Comparison of ENCODE assay signal across 10 mouse cellular contexts in the genomic region with DNA sequence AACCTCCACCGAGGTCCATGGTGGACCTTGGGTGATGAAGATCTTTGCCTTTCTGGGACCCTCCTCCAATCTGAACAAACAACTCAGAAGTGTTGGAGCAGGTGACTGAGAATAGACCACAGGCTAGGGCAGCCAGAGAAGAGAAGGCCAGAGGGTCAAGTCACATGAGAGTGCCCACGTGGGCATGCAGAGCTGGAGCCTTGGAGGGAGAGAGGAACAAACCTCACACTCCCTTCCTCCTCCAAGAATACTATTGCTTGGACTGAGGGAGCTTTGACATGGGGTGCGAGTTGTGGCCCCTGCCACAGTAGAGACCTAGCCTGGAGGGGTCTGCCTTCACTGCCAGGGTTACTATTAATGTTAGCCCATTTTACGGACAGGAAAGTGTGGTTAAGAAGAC. TPM values are rescaled to one million over a fixed set of nuclear protein-coding genes. Genes with fewer than 3 reads are reported as not detected.
DNase-seq lines count a peak whose midpoint lies in the region; ATAC-seq lines count a peak whose summit lies in the region.
"Had no signal": no experiment of that assay in that cellular context is flagged by ENCODE, and none has a peak within 500 bp of the region (broad histone marks: within the 10 kb centered on the region; RNA-seq: fewer than 3 reads in every experiment).

No protein-coding gene starts in this region.

- H3K4me1 ChIP-seq in kidney, embryonic 15.5 days, result peaks cover 18% of the 10 kb centered on the region
- H3K4me1 ChIP-seq in embryonic facial prominence, embryonic 11.5 days (ENCODE audit: control insufficient read depth, insufficient read depth, low read length), result no peaks in the 10 kb centered on the region
- peaks cover 19% of the 10 kb centered on the region for H3K4me1 ChIP-seq in limb, embryonic 11.5 days (ENCODE audit: control insufficient read depth, insufficient read depth, low read length)
- H3K4me1 ChIP-seq: hindbrain, embryonic 15.5 days had no signal

- peak; percentile 28 for DNase-seq in embryo, embryonic 10.5 days (ENCODE audit: low spot score)
- DNase-seq in embryo, embryonic 10 days (ENCODE audit: low spot score), result no peak
- DNase-seq in kidney, adult 18-20 months, result no peak
- peak; percentile 45 for DNase-seq in embryonic facial prominence, embryonic 11.5 days (ENCODE audit: low spot score)
- DNase-seq in limb, embryonic 11.5 days (ENCODE audit: low spot score), result no peak
- no peak for DNase-seq in testis, postnatal 10 days (ENCODE audit: low spot score)
- no peak for DNase-seq in adrenal gland, adult 2 months

- H3K27me3 ChIP-seq in kidney, embryonic 15.5 days, result no peaks in the 10 kb centered on the region
- no peaks in the 10 kb centered on the region for H3K27me3 ChIP-seq in embryonic facial prominence, embryonic 11.5 days (ENCODE audit: control insufficient read depth, insufficient read depth, low read length)
- no peaks in the 10 kb centered on the region for H3K27me3 ChIP-seq in limb, embryonic 11.5 days (ENCODE audit: control insufficient read depth, insufficient read depth, low read length)
- H3K27me3 ChIP-seq: hindbrain, embryonic 15.5 days had no signal

- H3K36me3 ChIP-seq in kidney, embryonic 15.5 days, result no peaks in the 10 kb centered on the region
- H3K36me3 ChIP-seq in embryonic facial prominence, embryonic 11.5 days (replicated peaks; ENCODE audit: control insufficient read depth, insufficient read depth, low read depth, low read length), result no peaks in the 10 kb centered on the region
- no peaks in the 10 kb centered on the region for H3K36me3 ChIP-seq in limb, embryonic 11.5 days (ENCODE audit: control insufficient read depth, insufficient read depth, low read length)
- H3K36me3 ChIP-seq: hindbrain, embryonic 15.5 days had no signal

- H3K27ac ChIP-seq in kidney, embryonic 15.5 days, result peak overlapping the region; percentile 71
- H3K27ac ChIP-seq in embryonic facial prominence, embryonic 11.5 days (replicated peaks; ENCODE audit: low read depth, low read length), result peak overlapping the region; percentile 53; the same call in 1 of the 2 replicates
- peak overlapping the region; percentile 90 for H3K27ac ChIP-seq in limb, embryonic 11.5 days (replicated peaks; ENCODE audit: low read depth, low read length)
- H3K27ac ChIP-seq: hindbrain, embryonic 15.5 days had no signal

- no peak overlapping the region for H3K9ac ChIP-seq in kidney, embryonic 15.5 days
- H3K9ac ChIP-seq in embryonic facial prominence, embryonic 11.5 days (replicated peaks; ENCODE audit: low read length), result no peak overlapping the region
- H3K9ac ChIP-seq in limb, embryonic 11.5 days (ENCODE audit: low read length), result peak overlapping the region; percentile 22; the same call in 1 of the 2 replicates
- H3K9ac ChIP-seq: hindbrain, embryonic 15.5 days had no signal

- no peak overlapping the region for H3K4me2 ChIP-seq in kidney, embryonic 15.5 days
- no peak overlapping the region for H3K4me2 ChIP-seq in embryonic facial prominence, embryonic 11.5 days (ENCODE audit: low read depth, low read length)
- H3K4me2 ChIP-seq in limb, embryonic 11.5 days (ENCODE audit: low read depth, severe bottlenecking), result peak overlapping the region; percentile 10; the same call in 1 of the 2 replicates
- H3K4me2 ChIP-seq: hindbrain, embryonic 15.5 days had no signal

- no peak overlapping the region for H3K4me3 ChIP-seq in kidney, embryonic 15.5 days (replicated peaks)
- H3K4me3 ChIP-seq in embryonic facial prominence, embryonic 11.5 days (ENCODE audit: low read depth, low read length), result no peak overlapping the region
- H3K4me3 ChIP-seq in limb, embryonic 11.5 days (ENCODE audit: low read depth, low read length), result no peak overlapping the region
- H3K4me3 ChIP-seq: hindbrain, embryonic 15.5 days had no signal

- no peaks in the 10 kb centered on the region for H3K9me3 ChIP-seq in kidney, embryonic 15.5 days (replicated peaks)
- H3K9me3 ChIP-seq in embryonic facial prominence, embryonic 11.5 days (replicated peaks; ENCODE audit: control insufficient read depth, low read length), result no peaks in the 10 kb centered on the region
- no peaks in the 10 kb centered on the region for H3K9me3 ChIP-seq in limb, embryonic 11.5 days (ENCODE audit: control insufficient read depth, low read length)
- H3K9me3 ChIP-seq: hindbrain, embryonic 15.5 days had no signal

- WGBS in kidney, embryonic 15.5 days, result 51% methylated on average over 4 of the region's 4 CpGs
- 43% methylated on average over 4 of the region's 4 CpGs for WGBS in embryonic facial prominence, embryonic 11.5 days
- WGBS in limb, embryonic 11.5 days, result 52% methylated on average over 4 of the region's 4 CpGs

- peak; percentile 27 for ATAC-seq in kidney, embryonic 15.5 days (replicated peaks; ENCODE audit: low FRiP score)
- ATAC-seq in embryonic facial prominence, embryonic 11.5 days (replicated peaks; ENCODE audit: insufficient number of reproducible peaks, low FRiP score, low TSS enrichment, low read depth), result peak; percentile 44; the same call in 1 of the 2 replicates
- ATAC-seq in limb, embryonic 11.5 days (ENCODE audit: insufficient number of reproducible peaks, low FRiP score, low TSS enrichment, low read depth), result peak; percentile 16; the same call in 1 of the 2 replicates

RNA-seq across cellular contexts. Expression of a gene that starts 30.0 kb away (rescaled TPM):
- 12.4 and 13.8 TPM in 2 replicates for polyA plus RNA-seq in kidney, embryonic 15.5 days (2015; fragmentation: Nextera tagmentation; extraction: Ambion mirVana)
- 26.1 and 28.1 TPM in 2 replicates for polyA plus RNA-seq in embryonic facial prominence, embryonic 11.5 days (2014; fragmentation: Nextera tagmentation; extraction: Ambion mirVana)
- polyA plus RNA-seq in limb, embryonic 11.5 days (2014; fragmentation: Nextera tagmentation; extraction: Ambion mirVana), result 36.3 and 37.2 TPM in 2 replicates
- 1 to 10 TPM; 6.4 to 8.0 TPM for total RNA-seq in adrenal gland, adult 2 months (2021)
- 2.3 TPM in 2 replicates for polyA plus RNA-seq in adrenal gland, adult 2 months (2012; rRNA removed)
- total RNA-seq: neutrophil, adult 5-6 weeks had no signal

RNA-seq across cellular contexts. Expression of a gene that starts 51.5 kb away (rescaled TPM):
- 67.1 and 70.8 TPM in 2 replicates for polyA plus RNA-seq in kidney, embryonic 15.5 days (2015; fragmentation: Nextera tagmentation; extraction: Ambion mirVana)
- polyA plus RNA-seq in embryonic facial prominence, embryonic 11.5 days (2014; fragmentation: Nextera tagmentation; extraction: Ambion mirVana), result 49.9 and 56.5 TPM in 2 replicates
- polyA plus RNA-seq in limb, embryonic 11.5 days (2014; fragmentation: Nextera tagmentation; extraction: Ambion mirVana), result 51.5 and 53.9 TPM in 2 replicates
- 10 to 100 TPM; 36.6 to 38.2 TPM for total RNA-seq in adrenal gland, adult 2 months (2021)
- polyA plus RNA-seq in adrenal gland, adult 2 months (2012; rRNA removed), result 2.5 and 2.6 TPM in 2 replicates

Comparison
In these comparisons a context has a peak if more than half of its experiments do, and no peak if none do; other contexts are left out.
1. DNase-seq: peak in embryo, embryonic 10.5 days (single experiment) and embryonic facial prominence, embryonic 11.5 days (single experiment); none in embryo, embryonic 10 days (single experiment), kidney, adult 18-20 months (single experiment), limb, embryonic 11.5 days (single experiment), testis, postnatal 10 days (single experiment) and adrenal gland, adult 2 months (single experiment).
2. RNA of a gene that starts 51.5 kb away (polyA plus RNA-seq): 67.1 to 70.8 TPM in kidney, embryonic 15.5 days, 49.9 to 56.5 TPM in embryonic facial prominence, embryonic 11.5 days and 51.5 to 53.9 TPM in limb, embryonic 11.5 days; 2.5 to 2.6 TPM in adrenal gland, adult 2 months; every median in the first group is over 10 times any median in the second.
3. Peak in every context shown above with its lines, with median percentiles within 50 percentile points of each other: ATAC-seq and H3K27ac ChIP-seq.